Mouse (Mus musculus): ENCODE measurements at regions not wholly inside any gene's neighbourhood (a gene's known extent, or its start where the extent isn't known, plus 50 kb on each side); places are given as distances from the start of the nearest gene placed in this dataset.

DNA sequence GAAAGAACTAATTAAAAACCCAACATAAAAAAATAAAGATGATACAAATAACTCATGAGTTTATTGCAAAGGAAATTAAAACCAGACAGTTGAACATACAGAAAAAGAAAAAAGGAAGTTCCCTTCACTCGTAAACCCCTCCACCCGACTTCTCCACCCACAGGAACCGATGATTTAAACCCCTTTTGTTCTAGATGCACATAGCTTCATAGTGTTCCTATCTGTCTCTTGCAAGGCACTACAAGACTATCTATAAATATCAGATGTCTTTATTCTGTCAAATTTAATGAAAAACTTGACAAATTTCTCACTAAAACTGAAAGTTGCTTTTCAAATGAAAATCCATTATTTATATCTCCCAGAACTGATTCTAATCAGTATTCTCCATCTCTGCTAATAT is 100.2 kb downstream of the Kctd12 start:
- TF ChIP-seq CTCF (IDR thresholded peaks at IDR 0.05; ENCODE audit: borderline replicate concordance, insufficient read depth, low read length) = no peak
- no peak for TF ChIP-seq POLR2A (IDR thresholded peaks at IDR 0.05; ENCODE audit: low read depth, low read length)

All from embryonic fibroblast, embryonic 13.5 days (primary cell).